Mouse (Mus musculus) stomach, postnatal 0 days (tissue): Measurements from ENCODE around the gene Derl2. TPM values are rescaled to one million over a fixed set of nuclear protein-coding genes. Genes with fewer than 3 reads are reported as not detected.

ENCODE experiments used
- ATAC-seq: fragments of 200-750 bp; cut with Nextera tagmentation; 2 replicates; pipeline ENCODE4 v1.8.0; 2017; ENCODE audit not compliant: low FRiP score, low TSS enrichment
- DNase-seq: peaks from one replicate; pipeline ENCODE4 v3.0.0-alpha.2; 2016; ENCODE audit warnings: low spot score
- H3K27ac ChIP-seq: fragments of 300-500 bp; sonication (generic); replicated peaks from 2 replicates; pipeline ENCODE4 v1.5.1; 2014; ENCODE audit warnings: mild to moderate bottlenecking, control low read depth
- H3K27me3 ChIP-seq: fragments of 300-500 bp; sonication (generic); 2 replicates; pipeline ENCODE4 v1.6.1; 2014; ENCODE audit warnings: low read length; ENCODE audit not compliant: control insufficient read depth, insufficient read depth
- H3K36me3 ChIP-seq: fragments of 300-500 bp; sonication (generic); 2 replicates; pipeline ENCODE4 v1.6.1; 2014; ENCODE audit warnings: low read length, mixed read lengths; ENCODE audit not compliant: control insufficient read depth, insufficient read depth
- H3K4me1 ChIP-seq: fragments of 300-500 bp; sonication (generic); replicated peaks from 2 replicates; pipeline ENCODE4 v1.6.1; 2014; ENCODE audit warnings: antibody characterized with exemption; ENCODE audit not compliant: control insufficient read depth, insufficient read depth
- H3K4me2 ChIP-seq: fragments of 300-500 bp; sonication (generic); replicated peaks from 2 replicates; pipeline ENCODE4 v1.6.1; 2014; ENCODE audit warnings: low read depth, mild to moderate bottlenecking, control low read depth, moderate library complexity
- H3K4me3 ChIP-seq: fragments of 300-500 bp; sonication (generic); 2 replicates; pipeline ENCODE4 v1.5.1; 2014; ENCODE audit warnings: low read depth, low read length, control low read depth
- H3K9ac ChIP-seq: fragments of 300-500 bp; sonication (generic); 2 replicates; pipeline ENCODE4 v1.6.1; 2014; ENCODE audit warnings: mild to moderate bottlenecking, low read length, control low read depth, mixed read lengths
- H3K9me3 ChIP-seq: fragments of 300-500 bp; sonication (generic); 2 replicates; pipeline ENCODE4 v1.6.1; 2016; ENCODE audit warnings: low read length; ENCODE audit not compliant: control insufficient read depth
- CTCF ChIP-seq: IDR thresholded peaks from 2 replicates; pipeline ENCODE4 v1.5.1; 2016; ENCODE audit warnings: antibody characterized with exemption, low read depth, mild to moderate bottlenecking, moderate library complexity
- EP300 ChIP-seq: optimal IDR thresholded peaks from 2 replicates; pipeline ENCODE3; 2016; ENCODE audit warnings: antibody characterized with exemption
- WGBS: fragments of 180-500 bp; shearing (Covaris S2); extraction: QIAGEN DNeasy Blood & Tissue Kit; methylation state at CpG from one replicate; pipeline ENCODE4 v1.1.7; 2014; 5-methylcytosine and 5-hydroxymethylcytosine counted together
- polyA plus RNA-seq: library from polyadenylated mRNA; unstranded; fragments of >200 nt; fragmentation: Nextera tagmentation; extraction: Ambion mirVana; gene quantifications from 2 replicates; pipeline ENCODE4 v1.2.1, GENCODE M21; 2015

Gene Derl2
- polyA plus RNA-seq, 1 experiment from 2014 or later: 66.0 TPM

DNA sequence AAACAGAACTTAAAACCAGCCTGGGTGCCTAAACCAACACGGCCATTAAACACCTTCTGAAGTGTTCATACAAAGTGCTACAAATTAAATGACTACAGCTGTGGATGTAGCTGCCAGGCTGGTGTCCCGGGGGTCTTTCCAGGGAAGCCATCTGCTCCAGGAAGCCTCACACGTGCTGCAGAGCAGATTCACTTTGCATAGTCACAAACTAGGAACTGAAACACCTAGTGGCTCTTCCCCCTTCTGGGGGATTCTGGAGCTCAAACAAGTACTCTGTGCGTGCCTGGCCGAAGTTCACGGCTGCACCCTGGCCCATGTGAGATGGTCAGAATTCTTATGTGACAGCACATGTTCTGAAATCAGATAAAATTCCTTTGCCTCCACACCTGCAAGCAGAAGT lies 39.4 kb downstream of the Derl2 start:
- H3K36me3 ChIP-seq: peaks cover 23% of the 10 kb centered on the region
- no peaks in the 10 kb centered on the region for H3K27me3 ChIP-seq
- H3K4me2 ChIP-seq: no peak overlapping the region
- no peak overlapping the region for H3K4me3 ChIP-seq
- H3K27ac ChIP-seq: no peak overlapping the region
- ATAC-seq (no peak), DNase-seq (no peak)
- no peaks in the 10 kb centered on the region for H3K4me1 ChIP-seq
- no peak overlapping the region for H3K9ac ChIP-seq
- TF ChIP-seq CTCF (no peak), EP300 (no peak)
- WGBS: 84% methylated on average over 6 of the region's 6 CpGs
- no peaks in the 10 kb centered on the region for H3K9me3 ChIP-seq

DNA sequence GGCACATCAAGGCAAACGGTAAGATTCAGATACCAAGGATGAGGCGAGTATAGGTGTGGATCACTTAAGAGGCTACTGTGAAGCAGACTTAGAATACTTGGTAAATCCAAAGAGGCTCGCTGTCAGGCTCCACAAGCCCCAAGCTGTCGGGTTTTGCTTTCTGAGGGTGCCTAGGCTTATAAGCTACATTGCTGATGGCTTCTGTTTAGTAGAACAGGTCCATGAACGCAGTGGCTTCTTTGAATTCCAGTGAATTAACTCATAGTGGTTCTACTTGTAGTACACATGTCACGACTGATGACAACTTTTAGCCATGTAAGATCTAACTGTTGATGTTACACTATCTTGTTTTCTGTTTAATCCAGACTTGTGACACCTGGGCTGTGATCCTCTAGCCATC lies 42.3 kb downstream of the Derl2 start:
- no peak for TF ChIP-seq CTCF
- TF ChIP-seq EP300: no peak
- no peak for ATAC-seq
- WGBS: 87% methylated on average over 6 of the region's 6 CpGs
- Histone ChIP-seq H3K4me3 (no peak overlapping the region), H3K36me3 (peaks cover 26% of the 10 kb centered on the region), H3K9ac (no peak overlapping the region), H3K9me3 (no peaks in the 10 kb centered on the region), H3K27ac (no peak overlapping the region), H3K4me2 (no peak overlapping the region), H3K4me1 (no peaks in the 10 kb centered on the region), H3K27me3 (no peaks in the 10 kb centered on the region)
- DNase-seq: no peak

DNA sequence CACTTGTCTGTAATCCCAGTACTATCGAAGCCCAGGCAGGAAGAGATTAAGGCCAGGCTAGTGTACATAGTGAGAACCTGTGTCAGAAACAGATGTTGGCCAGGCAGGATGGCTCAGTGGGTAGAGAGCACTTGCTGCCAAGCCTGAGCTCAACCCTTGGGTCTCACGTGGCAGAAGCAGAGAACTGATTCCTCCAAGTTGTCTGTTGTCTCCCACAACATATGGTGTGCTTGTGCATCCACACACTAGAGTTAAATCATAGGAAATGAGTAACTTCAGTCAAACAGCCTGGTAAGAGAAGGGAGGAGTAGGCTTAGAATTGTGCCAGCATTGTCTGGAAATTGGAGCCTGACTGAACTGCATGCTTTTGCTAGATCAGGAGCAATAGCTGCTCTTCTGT lies 44.4 kb downstream of the Derl2 start:
- DNase-seq: no peak
- no peaks in the 10 kb centered on the region for H3K4me1 ChIP-seq
- TF ChIP-seq EP300: no peak
- no peak for TF ChIP-seq CTCF
- 63% methylated on average over 2 of the region's 2 CpGs for WGBS
- no peaks in the 10 kb centered on the region for H3K9me3 ChIP-seq
- H3K4me2 ChIP-seq: no peak overlapping the region
- no peaks in the 10 kb centered on the region for H3K27me3 ChIP-seq
- H3K27ac ChIP-seq: no peak overlapping the region
- H3K36me3 ChIP-seq: peaks cover 26% of the 10 kb centered on the region
- H3K9ac ChIP-seq: no peak overlapping the region
- no peak for ATAC-seq
- H3K4me3 ChIP-seq: no peak overlapping the region

DNA sequence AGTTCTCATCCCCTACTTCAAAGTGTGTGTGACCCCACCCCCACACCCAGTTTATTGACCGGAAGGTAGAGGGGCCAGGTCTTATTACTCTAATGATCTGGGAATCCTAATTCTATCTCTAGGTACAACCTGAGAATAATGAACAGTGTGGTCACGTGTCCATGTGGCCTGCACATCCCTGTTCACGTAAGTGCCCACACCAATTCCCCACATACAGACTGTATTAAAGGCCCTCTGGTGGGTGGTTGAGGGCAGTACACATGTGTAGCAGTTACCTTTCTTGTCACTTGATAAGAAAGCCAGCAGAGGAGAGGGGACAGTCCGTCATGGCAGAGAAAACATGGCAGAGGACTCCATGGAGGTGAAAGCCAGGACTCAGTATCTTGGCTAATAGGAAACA lies 45.7 kb downstream of the Derl2 start:
- H3K27ac ChIP-seq: no peak overlapping the region
- H3K27me3 ChIP-seq: no peaks in the 10 kb centered on the region
- TF ChIP-seq CTCF (peak; percentile 68), EP300 (no peak)
- DNase-seq: peak; percentile 34
- peaks cover 23% of the 10 kb centered on the region for H3K36me3 ChIP-seq
- ATAC-seq: no peak
- WGBS: 67% methylated on average over 4 of the region's 4 CpGs
- H3K9me3 ChIP-seq: no peaks in the 10 kb centered on the region
- H3K4me2 ChIP-seq: no peak overlapping the region
- no peak overlapping the region for H3K9ac ChIP-seq
- H3K4me1 ChIP-seq: no peaks in the 10 kb centered on the region
- H3K4me3 ChIP-seq: no peak overlapping the region

DNA sequence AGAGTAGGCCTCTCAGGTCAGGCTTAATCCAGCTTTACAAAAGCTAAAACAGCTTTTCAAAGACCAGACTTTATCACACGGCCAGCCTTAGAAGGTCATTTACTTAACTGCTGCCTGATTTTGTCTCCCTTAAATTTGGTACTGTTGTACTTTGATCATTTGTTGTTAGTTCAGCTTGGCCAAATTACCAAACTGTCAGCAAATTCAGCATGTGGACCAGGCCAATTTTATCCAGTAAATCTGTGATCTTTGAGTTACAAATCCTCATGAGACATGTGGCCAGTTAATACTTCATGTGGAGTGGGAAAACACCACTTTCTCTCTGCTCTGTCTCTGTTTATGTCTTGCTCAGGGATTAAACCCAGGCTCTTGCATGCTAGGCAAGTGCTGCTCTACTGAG lies 47.1 kb downstream of the Derl2 start:
- 80% methylated on average over 1 of the region's 1 CpGs for WGBS
- H3K27me3 ChIP-seq: no peaks in the 10 kb centered on the region
- no peak for ATAC-seq
- H3K27ac ChIP-seq: no peak overlapping the region
- H3K9me3 ChIP-seq: no peaks in the 10 kb centered on the region
- H3K4me1 ChIP-seq: no peaks in the 10 kb centered on the region
- H3K9ac ChIP-seq: no peak overlapping the region
- H3K4me2 ChIP-seq: no peak overlapping the region
- DNase-seq: no peak
- TF ChIP-seq CTCF (no peak), EP300 (no peak)
- H3K4me3 ChIP-seq: no peak overlapping the region
- peaks cover 15% of the 10 kb centered on the region for H3K36me3 ChIP-seq

DNA sequence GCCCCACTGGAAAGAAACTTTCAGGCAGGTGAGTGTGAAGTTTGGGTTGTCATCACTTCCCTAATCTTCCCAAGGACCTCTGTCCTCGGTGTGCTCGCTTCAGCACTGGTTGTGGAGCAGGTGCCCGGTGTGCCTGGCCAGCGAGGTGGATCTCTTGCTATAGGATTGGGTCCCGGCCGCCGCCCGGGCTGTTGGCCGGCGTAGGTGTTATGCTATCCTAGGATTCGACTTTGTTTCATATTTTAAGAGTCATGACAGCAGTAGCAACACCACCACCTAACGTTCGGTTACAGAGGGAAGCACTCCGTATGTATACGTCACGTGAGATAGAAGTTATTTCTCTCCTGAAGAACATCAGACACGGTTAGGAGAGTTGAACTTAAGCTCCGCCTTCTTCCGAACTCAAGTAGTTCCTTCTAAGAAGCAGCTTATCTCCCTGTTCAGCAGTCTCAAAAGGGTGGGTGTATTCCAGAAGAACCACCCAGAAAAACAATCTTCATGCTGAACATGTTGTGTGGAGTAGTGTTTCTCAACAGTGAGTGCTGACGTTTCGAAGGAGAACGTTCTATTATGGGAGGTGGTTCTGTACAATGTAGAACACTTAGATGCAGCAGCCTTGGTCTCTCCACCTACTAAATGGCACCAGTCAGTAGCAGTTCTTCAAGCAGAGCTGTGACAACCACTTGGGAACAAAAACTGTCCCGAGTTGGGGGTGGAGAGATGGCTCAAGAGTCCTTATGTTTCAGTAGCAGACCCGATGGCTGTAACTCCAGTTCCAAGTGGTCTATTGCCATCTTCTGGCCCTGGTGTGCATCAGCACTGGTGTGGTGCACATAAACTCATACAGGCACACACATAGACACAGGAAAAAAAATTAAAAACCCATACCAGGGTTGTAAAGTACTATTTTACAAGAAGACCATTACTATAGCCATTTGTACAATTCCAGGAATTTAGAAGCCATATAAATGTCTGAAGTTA lies 48.8 kb downstream of the Derl2 start:
- no peak for DNase-seq
- peak overlapping the region; percentile 60 for H3K9ac ChIP-seq
- no peaks in the 10 kb centered on the region for H3K4me1 ChIP-seq
- H3K27me3 ChIP-seq: no peaks in the 10 kb centered on the region
- peak overlapping the region; percentile 93 for H3K4me3 ChIP-seq
- TF ChIP-seq EP300: no peak
- peak; percentile 46 for TF ChIP-seq CTCF
- peak overlapping the region; percentile 79 for H3K4me2 ChIP-seq
- H3K9me3 ChIP-seq: no peaks in the 10 kb centered on the region
- H3K36me3 ChIP-seq: peaks cover 7% of the 10 kb centered on the region
- H3K27ac ChIP-seq: peak overlapping the region; percentile 74
- peak; percentile 18 for ATAC-seq
- WGBS: 14% methylated on average over 24 of the region's 24 CpGs
